Mouse (Mus musculus): ENCODE data around the gene Kcnk18. TPM values are rescaled to one million over a fixed set of nuclear protein-coding genes. Genes with fewer than 3 reads are reported as not detected.
A peak's percentile ranks its signal among the peaks of the same experiment; 100 is the strongest.

Kcnk18 gene
- total RNA-seq (2021), result not detected
- long read RNA-seq, experiment 1, result 0 reads
- long read RNA-seq, experiment 2, result 0 reads

- DNase-seq (ENCODE audit: low spot score in 2 of 2), result no peak
Measured at GRCm38 (mm10) chr19:59218991-59219390, at the start of gene Kcnk18. Kcnk18 (plus strand) TSS chr19:59219214.

GRCm38 (mm10) chr19:59169936-59170765, 48.9 kb upstream of the Kcnk18 start, which contains the start of gene Vax1:
Vax1 (minus strand) TSS chr19:59170056.
- DNase-seq (ENCODE audit: low spot score in 2 of 2), result no peak

- no peak for DNase-seq (ENCODE audit: low spot score in 2 of 2)
Measured at GRCm38 (mm10) chr19:59170766-59171095, 48.3 kb upstream of the Kcnk18 start.

GRCm38 (mm10) chr19:59171151-59171870, 47.7 kb upstream of the Kcnk18 start:
- no peak for DNase-seq (ENCODE audit: low spot score in 2 of 2)

- DNase-seq (ENCODE audit: low spot score in 2 of 2), result no peak
Measured at GRCm38 (mm10) chr19:59171871-59172245, 47.2 kb upstream of the Kcnk18 start.

GRCm38 (mm10) chr19:59172781-59173180, 46.2 kb upstream of the Kcnk18 start:
- no peak for DNase-seq (ENCODE audit: low spot score in 2 of 2)

- no peak for DNase-seq (ENCODE audit: low spot score in 2 of 2)
Measured at GRCm38 (mm10) chr19:59173341-59174015, 45.5 kb upstream of the Kcnk18 start.

- no peak for DNase-seq (ENCODE audit: low spot score in 2 of 2)
Measured at GRCm38 (mm10) chr19:59184000-59184399, 35.0 kb upstream of the Kcnk18 start.

- DNase-seq (ENCODE audit: low spot score in 2 of 2), result no peak
Measured at GRCm38 (mm10) chr19:59188981-59189380, 30.0 kb upstream of the Kcnk18 start.

GRCm38 (mm10) chr19:59190431-59191122, 28.4 kb upstream of the Kcnk18 start:
- no peak for DNase-seq (ENCODE audit: low spot score in 2 of 2)

- DNase-seq (ENCODE audit: low spot score in 2 of 2), result no peak
Measured at GRCm38 (mm10) chr19:59191123-59191505, 27.9 kb upstream of the Kcnk18 start.

- no peak for DNase-seq (ENCODE audit: low spot score in 2 of 2)
Measured at GRCm38 (mm10) chr19:59192491-59192890, 26.5 kb upstream of the Kcnk18 start.

GRCm38 (mm10) chr19:59193456-59193855, 25.6 kb upstream of the Kcnk18 start:
- DNase-seq (ENCODE audit: low spot score in 2 of 2), result no peak

- DNase-seq (ENCODE audit: low spot score in 2 of 2), result no peak
Measured at GRCm38 (mm10) chr19:59193986-59194820, 24.8 kb upstream of the Kcnk18 start.

- DNase-seq (ENCODE audit: low spot score in 2 of 2), result no peak
Measured at GRCm38 (mm10) chr19:59195181-59195770, 23.7 kb upstream of the Kcnk18 start.

GRCm38 (mm10) chr19:59196111-59196666, 22.8 kb upstream of the Kcnk18 start:
- DNase-seq (ENCODE audit: low spot score in 2 of 2), result peak in 1 of 2 experiments; percentile 46

- peak; percentile 59 to 60 for DNase-seq (ENCODE audit: low spot score in 2 of 2)
Measured at GRCm38 (mm10) chr19:59198161-59198560, 20.9 kb upstream of the Kcnk18 start.

- DNase-seq (ENCODE audit: low spot score in 2 of 2), result peak in 1 of 2 experiments; percentile 58
Measured at GRCm38 (mm10) chr19:59208475-59208874, 10.5 kb upstream of the Kcnk18 start.

- DNase-seq (ENCODE audit: low spot score in 2 of 2), result no peak
Measured at GRCm38 (mm10) chr19:59208986-59209385, 10.0 kb upstream of the Kcnk18 start.

GRCm38 (mm10) chr19:59216891-59217290, 2.1 kb upstream of the Kcnk18 start:
- DNase-seq (ENCODE audit: low spot score in 2 of 2), result no peak
